Mouse (Mus musculus) intestine, embryonic 16.5 days (tissue): ENCODE measurements around the gene Homez. TPM values are rescaled to one million over a fixed set of nuclear protein-coding genes. Genes with fewer than 3 reads are reported as not detected.
A peak's percentile ranks its signal among the peaks of the same experiment; 100 is the strongest.

ENCODE experiments used
- ATAC-seq: fragments of 200-750 bp; cut with Nextera tagmentation; 2 replicates; pipeline ENCODE4 v1.8.0; 2017; ENCODE audit warnings: moderate TSS enrichment, moderate library complexity
- H3K27ac ChIP-seq: fragments of 300-500 bp; sonication (generic); 2 replicates; pipeline ENCODE4 v1.5.1; 2014; ENCODE audit warnings: mild to moderate bottlenecking, low read length
- H3K27me3 ChIP-seq: fragments of 300-500 bp; sonication (generic); replicated peaks from 2 replicates; pipeline ENCODE4 v1.6.1; 2014; ENCODE audit warnings: low read length, control low read depth, mixed read lengths; ENCODE audit not compliant: control insufficient read depth, insufficient read depth
- H3K36me3 ChIP-seq: fragments of 300-500 bp; sonication (generic); 2 replicates; pipeline ENCODE4 v1.6.1; 2014; ENCODE audit warnings: low read length, control low read depth; ENCODE audit not compliant: control insufficient read depth, insufficient read depth
- H3K4me1 ChIP-seq: fragments of 300-500 bp; sonication (generic); 2 replicates; pipeline ENCODE4 v1.6.1; 2014; ENCODE audit warnings: low read length, control low read depth, mixed read lengths; ENCODE audit not compliant: control insufficient read depth, insufficient read depth
- H3K4me2 ChIP-seq: fragments of 300-500 bp; sonication (generic); 2 replicates; pipeline ENCODE4 v1.6.1; 2014; ENCODE audit warnings: low read depth, low read length, control low read depth
- H3K4me3 ChIP-seq: fragments of 300-500 bp; sonication (generic); 2 replicates; pipeline ENCODE4 v1.5.1; 2014; ENCODE audit warnings: mild to moderate bottlenecking, low read length
- H3K9ac ChIP-seq: fragments of 300-500 bp; sonication (generic); 2 replicates; pipeline ENCODE4 v1.6.1; 2014; ENCODE audit warnings: low read depth, low read length
- H3K9me3 ChIP-seq: fragments of 300-500 bp; sonication (generic); 2 replicates; pipeline ENCODE4 v1.6.1; 2016; ENCODE audit warnings: low read length, control low read depth; ENCODE audit not compliant: control insufficient read depth
- WGBS: fragments of 180-500 bp; shearing (Covaris S2); extraction: QIAGEN DNeasy Blood & Tissue Kit; methylation state at CpG from one replicate; pipeline ENCODE4 v1.1.7; 2014; 5-methylcytosine and 5-hydroxymethylcytosine counted together
- polyA plus RNA-seq: library from polyadenylated mRNA; unstranded; fragments of >200 nt; fragmentation: Nextera tagmentation; extraction: Ambion mirVana; gene quantifications from 2 replicates; pipeline ENCODE4 v1.2.1, GENCODE M21; 2015

Gene Homez
- 6.1 and 10.2 TPM in 2 replicates for polyA plus RNA-seq

DNA sequence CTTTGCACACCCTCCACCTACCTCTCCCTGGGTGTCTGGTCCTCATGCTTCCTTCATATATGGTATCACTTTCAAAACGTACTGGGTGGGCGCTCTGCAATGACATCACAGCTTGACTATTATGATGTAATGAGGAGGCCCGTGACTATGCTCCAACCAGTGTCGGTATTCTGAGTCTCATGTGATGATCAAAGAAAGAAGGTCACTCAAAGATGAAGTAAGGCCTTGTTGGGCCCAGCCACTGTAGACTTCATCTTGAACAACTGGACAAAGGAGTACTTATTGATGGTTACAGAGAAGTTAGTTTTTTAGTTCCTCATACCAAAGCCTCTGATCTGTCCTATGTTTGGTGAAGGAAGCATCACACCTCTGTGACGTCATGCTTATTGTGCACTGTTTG, at the start of gene Homez:
Homez (minus strand) TSS at position 101 of the 400 bp plus-strand sequence.
- no peak within 1 kb of the TSS for H3K4me3 ChIP-seq
- WGBS, result 88% methylated on average over 5 of the region's 5 CpGs
- H3K9me3 ChIP-seq, result no peaks in the 10 kb centered on the region
- H3K4me1 ChIP-seq, result peaks cover 12% of the 10 kb centered on the region
- no peak within 1 kb of the TSS for H3K9ac ChIP-seq
- no peaks in the 10 kb centered on the region for H3K27me3 ChIP-seq
- H3K4me2 ChIP-seq, result no peak within 1 kb of the TSS
- no peak within 1 kb of the TSS for H3K27ac ChIP-seq
- no peaks in the 10 kb centered on the region for H3K36me3 ChIP-seq
- ATAC-seq, result no peak

DNA sequence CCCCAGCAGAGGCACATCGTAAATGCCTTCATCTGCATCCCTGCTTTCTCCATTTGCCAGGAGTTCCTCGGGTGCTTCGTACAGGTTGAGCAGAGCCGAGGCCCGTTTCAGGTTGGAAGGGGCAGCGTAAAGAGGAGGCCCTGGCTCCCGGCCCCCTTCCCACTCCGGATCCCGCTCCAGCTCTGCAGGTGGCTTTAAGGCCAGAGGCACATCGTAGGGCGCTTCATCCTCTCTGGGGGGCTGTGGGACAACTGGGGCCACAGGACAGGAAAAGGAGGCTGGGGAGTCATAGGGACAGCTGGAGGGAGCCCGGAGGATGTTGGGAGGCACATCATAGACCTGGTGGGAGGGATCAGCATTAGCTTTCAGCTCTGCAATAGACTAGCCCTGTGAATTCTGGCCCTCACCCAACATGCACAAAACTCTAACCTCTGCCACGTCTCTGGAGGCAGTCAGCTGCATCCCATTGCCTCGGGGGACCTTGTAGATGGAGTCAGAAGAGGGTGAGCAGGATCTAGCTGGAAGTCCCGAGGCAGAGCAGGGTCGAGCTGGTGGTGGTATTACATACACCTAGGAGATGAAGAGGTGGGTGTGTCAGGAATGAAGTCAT, 49.4 kb upstream of the Homez start:
- peaks cover 4% of the 10 kb centered on the region; the same call in 1 of the 2 replicates for H3K36me3 ChIP-seq
- H3K4me3 ChIP-seq, result no peak overlapping the region
- H3K4me1 ChIP-seq, result peaks cover 5% of the 10 kb centered on the region
- 91% methylated on average over 16 of the region's 16 CpGs for WGBS
- H3K27ac ChIP-seq, result no peak overlapping the region
- H3K9me3 ChIP-seq, result no peaks in the 10 kb centered on the region
- H3K27me3 ChIP-seq, result no peaks in the 10 kb centered on the region
- no peak overlapping the region for H3K4me2 ChIP-seq
- ATAC-seq, result no peak
- H3K9ac ChIP-seq, result no peak overlapping the region

DNA sequence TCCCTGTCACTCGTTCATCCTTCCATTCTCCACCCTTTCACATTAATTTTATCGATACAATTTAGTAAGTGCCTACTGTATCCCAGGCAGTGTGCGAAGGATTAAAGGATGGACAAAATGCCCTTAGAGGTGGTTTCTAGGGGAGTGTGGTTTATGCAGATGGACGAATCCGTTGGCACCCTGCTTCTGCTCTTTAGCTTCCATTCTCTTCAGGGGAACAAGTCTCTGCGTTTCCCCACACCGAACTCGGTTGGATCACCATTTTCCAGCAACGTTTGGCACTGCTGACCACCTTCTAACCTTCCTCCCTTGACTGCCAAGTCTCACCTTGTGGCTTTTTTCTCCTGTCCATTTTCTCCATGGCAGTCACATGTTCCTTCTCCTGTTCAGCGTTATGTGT, 42.6 kb upstream of the Homez start:
- Histone ChIP-seq H3K9ac (peak overlapping the region; percentile 89), H3K4me3 (peak overlapping the region; percentile 89), H3K27me3 (peaks cover 4% of the 10 kb centered on the region; the same call in 1 of the 2 replicates), H3K4me2 (peak overlapping the region; percentile 97), H3K9me3 (no peaks in the 10 kb centered on the region), H3K36me3 (no peaks in the 10 kb centered on the region), H3K4me1 (peaks cover 14% of the 10 kb centered on the region), H3K27ac (peak overlapping the region; percentile 37)
- 13% methylated on average over 10 of the region's 10 CpGs for WGBS
- peak; percentile 10; the same call in 1 of the 2 replicates for ATAC-seq

DNA sequence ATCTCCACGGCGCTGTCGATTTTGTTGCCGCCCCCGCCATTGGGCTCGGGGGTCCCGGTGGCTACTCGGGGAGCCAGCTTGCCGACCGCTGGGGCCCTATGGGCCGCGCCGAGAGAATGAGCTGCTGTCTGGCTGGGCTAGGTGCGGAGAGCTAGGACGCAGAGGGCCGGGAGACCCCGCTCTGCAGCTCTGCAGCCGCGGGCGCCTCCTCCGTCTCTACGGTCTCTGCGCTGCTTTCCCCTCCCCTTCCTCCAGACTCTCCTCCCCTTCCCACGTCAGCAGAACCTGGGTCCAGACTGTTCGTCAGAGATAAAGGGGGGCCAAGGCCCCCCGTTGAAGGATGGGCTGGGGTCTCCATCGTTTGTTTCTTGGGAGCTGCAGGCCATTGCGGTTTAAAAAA, 42.1 kb upstream of the Homez start, which contains the start of gene Slc22a17:
Slc22a17 (minus strand) TSS at position 247 of the 400 bp plus-strand sequence.
- Histone ChIP-seq H3K4me3 (peak within 1 kb of the TSS; percentile 89), H3K36me3 (no peaks in the 10 kb centered on the region)

DNA sequence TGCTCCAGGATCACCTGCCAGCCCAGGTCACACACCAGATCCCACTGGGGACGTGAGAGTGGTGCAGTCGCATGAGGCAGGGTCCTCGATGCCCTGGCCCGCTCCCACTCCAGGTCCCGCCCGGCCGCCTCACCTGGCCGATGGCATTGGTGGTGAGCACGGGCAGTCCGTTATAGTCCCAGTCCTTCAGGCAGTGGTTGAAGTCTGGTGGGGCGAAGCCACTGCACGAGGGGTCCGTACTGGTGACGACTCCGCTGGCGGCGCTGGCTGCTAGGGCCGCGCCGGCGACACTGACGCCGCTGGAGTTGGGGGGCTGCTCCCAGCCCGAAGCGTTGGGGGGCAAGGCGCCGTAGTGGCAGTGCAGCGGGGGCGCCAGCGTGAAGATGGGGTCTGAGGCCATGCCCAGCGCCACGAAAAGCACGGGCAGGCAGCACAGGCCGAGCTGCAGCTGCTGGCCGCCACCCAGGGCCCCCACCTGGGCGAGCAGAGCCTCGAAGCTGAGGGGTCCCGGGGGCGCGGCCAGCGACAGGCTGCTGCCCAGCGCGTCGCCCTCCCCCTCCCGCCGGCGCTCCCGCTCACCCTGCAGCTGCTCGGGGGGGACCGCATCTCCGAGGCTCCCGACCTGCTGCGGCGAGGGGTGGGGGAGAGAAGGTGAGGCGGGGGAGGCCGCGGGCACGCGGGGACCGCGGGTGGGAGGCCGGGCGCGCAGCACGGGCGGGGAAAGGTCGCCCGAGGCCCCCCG, 41.5 kb upstream of the Homez start:
- H3K36me3 ChIP-seq, result no peaks in the 10 kb centered on the region
- H3K9me3 ChIP-seq, result no peaks in the 10 kb centered on the region
- peaks cover 4% of the 10 kb centered on the region; the same call in 1 of the 2 replicates for H3K27me3 ChIP-seq
- peak overlapping the region; percentile 89 for H3K9ac ChIP-seq
- peak overlapping the region; percentile 80 for H3K27ac ChIP-seq
- peaks cover 14% of the 10 kb centered on the region for H3K4me1 ChIP-seq
- WGBS, result 2% methylated on average over 59 of the region's 69 CpGs
- H3K4me3 ChIP-seq, result peak overlapping the region; percentile 89
- peak overlapping the region; percentile 97 for H3K4me2 ChIP-seq
- peak; percentile 68 for ATAC-seq

More for the DNA sequence above, 42.1 kb upstream of the Homez start, which contains the start of gene Slc22a17:
- Histone ChIP-seq H3K9ac (peak within 1 kb of the TSS; percentile 89), H3K27ac (peak within 1 kb of the TSS; percentile 80), H3K4me1 (peaks cover 14% of the 10 kb centered on the region), H3K27me3 (peaks cover 4% of the 10 kb centered on the region; the same call in 1 of the 2 replicates), H3K9me3 (no peaks in the 10 kb centered on the region), H3K4me2 (peak within 1 kb of the TSS; percentile 97)
- 0% methylated on average over 28 of the region's 28 CpGs for WGBS
- ATAC-seq, result peak; percentile 92

DNA sequence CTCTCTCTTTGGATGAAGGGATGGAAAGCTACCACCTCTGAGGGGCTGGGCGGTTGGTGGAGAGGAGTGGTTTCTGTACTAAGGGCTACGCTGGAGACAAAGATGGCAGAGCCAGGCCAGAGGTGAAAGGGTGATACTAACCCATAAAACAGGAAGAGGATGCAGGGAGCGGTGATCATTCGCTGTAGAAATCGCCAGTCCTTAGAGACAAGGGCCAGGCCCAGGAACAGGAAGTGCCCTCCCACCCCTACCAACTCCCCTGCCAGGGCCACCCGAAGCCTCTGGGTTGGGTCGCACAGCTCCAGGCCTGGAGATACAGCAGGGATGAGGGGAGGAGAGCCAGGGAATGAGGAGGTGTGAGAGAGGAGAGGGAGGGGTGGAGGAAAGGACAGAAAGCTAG, 37.9 kb upstream of the Homez start:
- no peak overlapping the region for H3K4me3 ChIP-seq
- H3K36me3 ChIP-seq, result no peaks in the 10 kb centered on the region
- peaks cover 4% of the 10 kb centered on the region; the same call in 1 of the 2 replicates for H3K27me3 ChIP-seq
- no peak overlapping the region for H3K9ac ChIP-seq
- no peaks in the 10 kb centered on the region for H3K9me3 ChIP-seq
- 75% methylated on average over 7 of the region's 7 CpGs for WGBS
- H3K4me2 ChIP-seq, result no peak overlapping the region
- H3K27ac ChIP-seq, result no peak overlapping the region
- ATAC-seq, result no peak
- peaks cover 14% of the 10 kb centered on the region for H3K4me1 ChIP-seq

DNA sequence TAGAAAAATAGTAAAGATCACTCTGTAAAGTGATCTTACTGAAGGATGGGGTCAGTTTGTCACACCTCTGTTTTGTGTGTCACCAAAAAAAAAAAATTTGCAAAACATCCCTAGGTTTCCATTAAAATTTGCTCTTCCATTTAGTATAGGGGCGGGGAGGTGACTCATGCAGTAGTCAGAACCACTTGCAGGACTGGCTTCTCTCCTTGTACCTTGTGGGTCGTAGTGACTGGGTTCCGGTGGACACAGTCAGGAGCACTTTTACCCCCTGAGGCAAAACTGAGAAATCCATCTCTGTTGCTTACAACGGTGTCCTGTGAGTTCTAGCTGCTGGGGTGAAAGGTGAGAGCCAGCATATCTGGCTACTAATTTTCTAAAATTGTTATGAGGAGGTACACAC, 32.9 kb upstream of the Homez start:
- Histone ChIP-seq H3K4me2 (no peak overlapping the region), H3K9ac (no peak overlapping the region), H3K4me3 (no peak overlapping the region), H3K9me3 (no peaks in the 10 kb centered on the region), H3K27me3 (no peaks in the 10 kb centered on the region), H3K36me3 (no peaks in the 10 kb centered on the region), H3K4me1 (no peaks in the 10 kb centered on the region), H3K27ac (no peak overlapping the region)
- 91% methylated on average over 4 of the region's 4 CpGs for WGBS
- no peak for ATAC-seq

DNA sequence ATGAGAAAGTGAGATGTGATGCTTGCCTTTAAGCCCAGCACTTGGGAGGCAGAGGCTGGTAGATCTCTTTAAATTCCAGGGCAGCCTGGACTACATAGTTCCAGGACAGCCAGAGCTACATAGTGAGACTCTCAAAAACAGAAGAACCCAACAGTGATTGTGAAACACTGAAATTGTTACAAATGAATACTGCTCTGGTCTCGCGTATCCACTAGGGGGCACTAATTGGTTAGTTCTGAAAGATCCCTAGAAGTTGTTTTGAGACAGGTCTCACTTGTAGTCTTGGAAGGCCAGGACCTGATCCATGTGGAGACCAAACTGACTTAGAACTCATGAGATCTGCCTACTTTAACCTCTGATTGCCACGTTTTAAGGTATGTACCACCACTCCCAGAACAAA, 29.6 kb upstream of the Homez start:
- peak; percentile 59 for ATAC-seq
- WGBS, result 4% methylated on average over 3 of the region's 3 CpGs
- H3K9ac ChIP-seq, result no peak overlapping the region

DNA sequence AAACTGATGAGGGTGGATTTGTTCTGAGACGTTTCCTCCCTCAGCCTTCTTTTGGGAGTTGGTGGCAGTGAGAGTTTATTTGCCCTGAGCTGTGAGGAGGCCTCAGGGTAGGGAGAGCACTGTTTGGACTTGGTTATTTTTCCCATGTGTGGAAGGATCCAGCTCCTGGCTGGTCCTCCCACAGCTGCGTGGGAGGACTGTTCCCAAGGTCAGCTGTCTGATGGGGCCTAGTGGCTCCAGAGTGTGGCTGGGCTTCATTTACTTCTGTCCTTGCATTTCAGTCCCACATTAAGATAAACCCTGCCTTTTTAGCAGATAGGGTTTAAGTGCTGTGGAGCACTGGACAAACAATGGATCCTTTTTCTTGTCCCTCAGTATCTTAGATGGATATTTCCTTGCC, 26.7 kb upstream of the Homez start:
- Histone ChIP-seq H3K4me2 (no peak overlapping the region), H3K4me3 (no peak overlapping the region), H3K9me3 (no peaks in the 10 kb centered on the region), H3K27me3 (no peaks in the 10 kb centered on the region), H3K36me3 (peaks cover 11% of the 10 kb centered on the region; the same call in 1 of the 2 replicates), H3K27ac (no peak overlapping the region), H3K9ac (no peak overlapping the region), H3K4me1 (peaks cover 9% of the 10 kb centered on the region; the same call in 1 of the 2 replicates)
- ATAC-seq, result no peak
- WGBS, result 51% methylated on average over 2 of the region's 2 CpGs

More for the DNA sequence above, 29.6 kb upstream of the Homez start:
- Histone ChIP-seq H3K4me1 (0 out of 2 replicates have a peak, but pooled peaks cover 4% of the 10 kb centered on the region), H3K27ac (no peak overlapping the region), H3K36me3 (peaks cover 11% of the 10 kb centered on the region; the same call in 1 of the 2 replicates), H3K4me3 (no peak overlapping the region), H3K9me3 (no peaks in the 10 kb centered on the region), H3K4me2 (no peak overlapping the region), H3K27me3 (no peaks in the 10 kb centered on the region)
